Mouse (Mus musculus): ENCODE measurements around the gene Far2.

Gene Far2

GRCm38 (mm10) chr6:148046881-148047649, at the start of gene Far2:
Gene Far2 (plus strand): TSS chr6:148047259.
- no peak for DNase-seq (ENCODE audit: low spot score)

DNA sequence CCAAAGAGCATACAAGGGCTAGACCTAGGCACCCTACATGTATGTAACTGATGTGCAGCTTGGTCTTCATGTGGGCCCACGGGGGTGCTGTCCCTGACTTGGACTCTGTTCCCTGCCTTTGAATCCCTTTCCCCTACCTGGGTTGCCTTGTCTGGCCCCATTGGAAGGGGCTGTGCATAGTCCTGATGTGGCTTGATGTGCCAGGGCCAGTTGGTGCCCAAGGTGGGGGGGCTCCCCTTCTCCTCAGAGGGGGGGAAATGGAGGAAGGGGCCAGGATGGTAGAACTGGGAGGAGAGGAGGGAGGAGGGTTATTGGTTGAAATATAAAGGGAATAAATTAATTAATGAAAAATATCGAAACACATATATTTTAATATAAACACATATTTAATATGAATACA, 46.6 kb upstream of the Far2 start:
- DNase-seq (ENCODE audit: low spot score) = no peak

GRCm38 (mm10) chr6:148001071-148001470, 46.0 kb upstream of the Far2 start:
- no peak for DNase-seq (ENCODE audit: low spot score)

DNA sequence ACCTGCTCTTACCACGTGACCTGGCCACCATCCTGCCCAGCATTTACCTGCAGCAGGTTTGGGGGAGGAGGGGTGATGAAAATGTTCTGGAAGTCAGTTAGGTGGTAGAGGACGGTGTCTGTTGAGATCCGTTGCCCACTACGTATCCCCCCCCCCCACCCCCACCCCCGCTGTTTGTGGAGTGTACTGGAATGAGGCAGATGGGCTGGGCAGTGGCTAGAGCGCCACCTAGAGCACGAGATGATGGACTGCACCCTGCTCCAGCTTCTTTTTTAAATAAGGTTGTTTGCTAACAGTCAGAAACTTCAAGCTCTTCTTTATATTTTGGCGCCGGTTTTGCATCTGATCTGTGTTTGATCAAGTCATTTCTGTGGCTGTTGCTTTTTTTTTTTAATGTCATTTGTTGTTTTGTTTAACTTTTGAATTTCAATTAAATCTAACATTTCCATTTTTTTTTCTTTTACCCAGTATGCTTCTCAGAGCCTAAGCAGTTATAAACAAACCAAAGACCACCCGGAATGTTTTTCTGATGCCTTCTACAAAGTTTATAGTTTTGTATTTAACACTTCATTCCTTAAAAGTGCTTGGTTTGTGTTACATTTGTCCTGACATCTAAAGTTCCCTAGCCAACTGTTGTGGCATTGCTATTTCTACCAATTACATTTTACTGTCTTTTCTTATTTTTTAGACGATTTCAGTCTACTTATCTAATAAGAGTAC, 40.8 kb upstream of the Far2 start:
- no peak for DNase-seq (ENCODE audit: low spot score)

- DNase-seq (ENCODE audit: low spot score) = no peak
Measured at GRCm38 (mm10) chr6:148040759-148041158, 6.3 kb upstream of the Far2 start.

DNA sequence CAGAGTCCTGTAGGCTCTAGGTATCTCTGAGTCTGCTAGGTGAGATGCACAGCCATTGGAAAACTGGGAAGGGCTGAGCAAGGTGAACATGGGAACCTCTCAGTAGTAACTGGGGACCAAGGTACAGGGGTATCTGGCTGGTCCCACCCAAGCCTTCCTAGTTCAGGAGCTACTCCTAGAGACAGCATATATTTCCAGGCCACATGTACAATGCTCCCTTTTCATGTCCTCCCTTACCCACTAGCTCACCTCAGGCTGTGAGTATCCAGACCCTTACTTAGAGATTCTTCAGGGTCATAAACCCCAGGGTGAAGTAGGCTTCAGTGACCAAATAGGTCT, 560 bp downstream of the Far2 start:
- no peak for DNase-seq (ENCODE audit: low spot score)

- no peak for DNase-seq (ENCODE audit: low spot score)
Measured at GRCm38 (mm10) chr6:148063131-148063530, 16.1 kb downstream of the Far2 start.

GRCm38 (mm10) chr6:148066267-148066666, 19.2 kb downstream of the Far2 start:
- no peak for DNase-seq (ENCODE audit: low spot score)

DNA sequence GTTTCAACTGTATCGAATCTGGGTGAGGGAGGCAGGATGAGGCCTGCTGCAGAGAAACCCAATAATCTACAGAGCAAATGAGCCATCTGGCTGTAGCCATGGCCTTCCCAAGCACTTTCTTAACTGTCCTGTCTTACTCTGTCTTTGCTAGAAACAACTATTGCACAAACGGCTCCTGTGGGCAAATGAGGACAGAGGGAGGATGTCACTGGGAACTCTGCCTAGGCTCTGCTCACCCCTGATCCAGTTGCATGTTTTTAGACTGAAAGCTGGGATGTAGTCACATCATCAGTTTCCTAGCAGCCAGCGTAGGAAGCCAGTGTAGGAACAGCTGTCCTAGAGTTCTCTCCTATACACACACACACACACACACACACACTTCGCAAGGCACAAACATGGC, 21.7 kb downstream of the Far2 start:
- no peak for DNase-seq (ENCODE audit: low spot score)

DNA sequence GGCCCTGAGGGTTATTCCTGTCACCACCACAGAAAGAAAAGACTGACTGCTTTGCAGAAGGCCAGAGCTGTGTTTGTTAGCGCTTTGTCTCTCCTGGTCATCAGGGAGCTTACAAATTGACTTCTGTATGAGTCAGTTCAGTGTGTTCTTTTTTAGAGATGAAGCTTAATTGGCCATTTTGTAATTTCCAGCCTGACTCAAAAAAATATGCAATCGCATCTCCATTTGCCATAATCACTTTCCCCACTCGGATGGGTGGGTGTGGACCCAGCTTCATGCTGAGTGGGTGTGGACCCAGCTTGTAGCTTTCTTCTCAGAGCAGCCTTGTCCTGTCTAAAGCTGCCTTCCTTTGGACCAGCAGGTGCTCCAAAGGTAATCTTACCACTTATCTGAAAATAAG, 26.5 kb downstream of the Far2 start:
- no peak for DNase-seq (ENCODE audit: low spot score)

DNA sequence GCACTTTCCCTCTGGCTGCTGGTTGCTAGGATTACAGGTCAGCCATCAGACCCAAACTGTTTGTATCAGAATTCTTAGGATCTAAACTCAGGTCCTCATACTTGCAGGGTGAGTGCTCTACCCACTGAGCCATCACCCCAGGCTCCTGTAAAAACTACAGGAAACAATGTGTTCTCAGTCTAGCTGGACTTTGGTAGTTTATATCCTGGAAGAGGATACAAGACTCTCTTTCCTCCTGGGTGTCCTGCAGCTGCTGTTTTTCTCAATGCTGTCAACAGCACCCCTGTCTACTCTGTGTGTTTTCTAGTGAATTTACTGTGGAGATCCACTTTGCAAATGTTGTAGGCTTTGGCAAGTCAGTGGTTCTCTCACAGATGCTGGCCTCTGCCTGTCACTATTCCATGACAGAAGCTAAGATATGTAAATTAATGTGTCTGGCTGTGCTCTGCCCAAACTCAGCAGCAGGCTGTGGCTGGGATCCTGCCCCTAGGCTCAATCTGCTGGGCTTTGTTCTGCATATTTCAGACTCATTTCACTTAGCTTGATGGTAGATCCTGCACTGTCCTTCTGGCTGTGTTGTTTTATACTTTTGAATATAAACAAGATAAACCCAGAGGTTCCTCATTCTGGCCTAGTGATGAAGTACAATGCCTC, 27.3 kb downstream of the Far2 start:
- no peak for DNase-seq (ENCODE audit: low spot score)

DNA sequence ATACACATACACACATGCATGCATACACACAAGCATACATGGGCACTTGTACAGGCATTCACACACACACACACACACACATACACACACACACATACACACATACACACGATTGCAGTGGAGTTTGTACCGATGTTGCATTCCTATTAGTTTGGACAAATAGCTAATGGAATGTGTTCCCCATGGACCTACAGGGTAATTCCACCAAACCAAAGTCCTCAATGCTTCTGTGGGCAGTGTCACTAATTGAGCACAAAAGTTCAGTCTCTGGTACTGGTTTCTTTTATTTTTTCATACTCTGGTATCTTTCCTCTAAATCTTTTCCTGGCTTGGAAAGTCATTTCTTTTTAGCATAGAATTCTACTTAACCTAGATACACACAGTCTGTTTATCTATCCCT, 36.8 kb downstream of the Far2 start:
- DNase-seq (ENCODE audit: low spot score) = no peak

DNA sequence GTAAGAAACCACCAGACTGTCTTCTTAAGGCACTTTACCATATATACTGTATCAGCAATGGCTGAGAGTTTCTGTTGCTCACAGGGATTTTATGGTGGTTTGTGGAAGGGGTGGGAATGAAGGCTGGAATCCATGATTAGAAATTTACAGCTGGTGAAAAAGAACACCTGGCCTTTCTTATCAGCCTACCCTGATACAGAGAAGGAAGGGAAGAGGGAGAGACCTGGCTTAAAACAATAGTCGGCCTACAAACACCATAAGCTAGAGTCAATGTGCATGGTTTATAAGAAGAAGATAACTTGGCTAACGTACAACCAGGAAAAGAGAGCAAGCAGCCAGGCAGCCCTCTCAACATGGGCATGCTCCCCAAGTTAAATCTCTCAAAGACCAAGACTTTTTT, 37.3 kb downstream of the Far2 start:
- no peak for DNase-seq (ENCODE audit: low spot score)

DNA sequence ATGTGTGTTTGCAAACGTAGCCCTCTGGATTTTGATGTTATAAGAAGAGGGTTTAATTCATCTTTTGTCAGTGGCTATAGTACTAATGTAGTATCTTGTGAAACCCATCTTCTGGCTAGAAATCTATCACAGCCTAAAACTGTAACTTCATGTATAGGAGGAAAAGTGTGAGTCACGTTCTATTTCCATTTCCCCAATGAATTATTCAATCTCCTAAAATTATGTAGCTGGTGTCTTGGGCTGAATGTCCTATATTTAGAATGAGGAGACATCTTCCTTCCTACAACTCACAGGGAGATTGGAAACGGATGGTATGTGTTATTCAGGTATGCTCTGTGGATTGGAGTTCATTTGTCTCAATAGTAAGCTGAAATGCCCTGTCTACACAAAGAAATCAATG, 50.0 kb downstream of the Far2 start:
- DNase-seq (ENCODE audit: low spot score) = no peak

DNA sequence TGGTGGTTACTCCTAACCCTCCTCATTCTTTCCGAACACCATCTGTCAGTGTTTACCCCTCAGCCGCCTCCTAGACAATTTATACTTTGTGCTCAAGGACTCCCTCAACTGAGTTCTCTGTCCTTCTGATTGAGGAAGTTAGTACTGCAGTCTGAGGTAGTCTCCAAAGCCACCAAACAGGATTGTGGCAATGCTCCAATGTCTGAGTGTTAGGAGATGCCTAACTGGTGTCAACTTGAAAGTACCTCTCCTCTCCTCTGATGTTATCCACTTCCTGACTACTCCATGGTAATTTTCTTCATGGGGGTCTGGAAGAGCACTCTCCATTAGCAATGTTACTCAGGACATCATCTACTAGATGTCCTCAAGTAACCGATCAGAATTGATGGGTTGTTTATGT, 54.9 kb downstream of the Far2 start:
- DNase-seq (ENCODE audit: low spot score) = no peak

DNA sequence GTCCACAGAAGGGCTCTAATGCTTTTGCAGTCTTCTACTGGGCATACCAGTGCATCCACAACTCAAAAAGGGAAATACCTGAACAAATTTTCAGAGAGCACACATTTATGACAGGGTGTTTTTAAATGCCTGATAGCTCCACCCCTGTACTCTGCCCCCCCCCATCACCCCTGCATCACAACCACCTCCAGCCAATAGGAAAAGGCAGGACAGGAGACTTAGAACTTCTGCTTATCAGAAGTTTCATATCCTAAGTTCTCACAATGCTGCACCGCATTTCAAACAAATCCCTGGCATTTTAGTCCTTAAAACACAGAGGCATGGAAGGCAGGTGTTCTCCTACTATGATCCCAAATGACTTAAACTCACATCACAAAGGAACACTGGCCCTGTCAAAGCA, 55.4 kb downstream of the Far2 start:
- no peak for DNase-seq (ENCODE audit: low spot score)

GRCm38 (mm10) chr6:148104212-148104611, 57.2 kb downstream of the Far2 start:
- DNase-seq (ENCODE audit: low spot score) = no peak

GRCm38 (mm10) chr6:148105722-148106268, 58.7 kb downstream of the Far2 start:
- DNase-seq (ENCODE audit: low spot score) = no peak

DNA sequence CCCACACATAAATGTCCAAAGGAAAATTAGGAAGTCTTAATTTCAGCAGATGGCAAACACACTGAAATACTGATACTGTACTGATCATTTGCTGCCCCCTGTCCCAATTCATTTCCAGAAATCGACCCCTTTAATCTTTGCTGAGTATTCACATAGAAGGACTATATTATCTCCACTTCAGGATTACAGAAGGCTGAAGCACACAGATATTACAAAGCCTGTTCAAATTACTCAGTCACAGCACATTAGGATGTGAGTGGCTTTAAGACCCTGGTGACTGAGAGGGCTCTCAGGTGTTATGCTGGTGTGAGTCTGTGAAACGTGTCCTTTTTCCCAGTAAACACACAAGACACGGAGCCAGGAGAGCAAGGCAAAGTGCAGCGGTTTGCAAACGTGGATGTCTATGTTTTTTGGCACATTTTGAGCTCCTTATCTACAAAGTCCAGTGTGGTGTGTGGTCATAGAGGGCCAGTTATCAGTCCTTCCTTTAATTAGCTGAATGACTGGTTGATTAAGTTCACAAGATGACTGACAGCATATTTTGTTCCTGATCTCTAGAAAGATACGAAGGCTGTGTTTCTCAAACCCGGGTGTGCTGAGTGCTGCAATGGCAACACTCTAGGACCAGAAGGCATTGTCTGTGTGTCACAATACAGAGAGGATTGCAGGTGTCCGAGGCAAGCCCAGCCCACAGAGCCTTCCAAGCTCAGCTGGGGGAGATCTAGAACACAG, 61.8 kb downstream of the Far2 start:
- DNase-seq (ENCODE audit: low spot score) = no peak

DNA sequence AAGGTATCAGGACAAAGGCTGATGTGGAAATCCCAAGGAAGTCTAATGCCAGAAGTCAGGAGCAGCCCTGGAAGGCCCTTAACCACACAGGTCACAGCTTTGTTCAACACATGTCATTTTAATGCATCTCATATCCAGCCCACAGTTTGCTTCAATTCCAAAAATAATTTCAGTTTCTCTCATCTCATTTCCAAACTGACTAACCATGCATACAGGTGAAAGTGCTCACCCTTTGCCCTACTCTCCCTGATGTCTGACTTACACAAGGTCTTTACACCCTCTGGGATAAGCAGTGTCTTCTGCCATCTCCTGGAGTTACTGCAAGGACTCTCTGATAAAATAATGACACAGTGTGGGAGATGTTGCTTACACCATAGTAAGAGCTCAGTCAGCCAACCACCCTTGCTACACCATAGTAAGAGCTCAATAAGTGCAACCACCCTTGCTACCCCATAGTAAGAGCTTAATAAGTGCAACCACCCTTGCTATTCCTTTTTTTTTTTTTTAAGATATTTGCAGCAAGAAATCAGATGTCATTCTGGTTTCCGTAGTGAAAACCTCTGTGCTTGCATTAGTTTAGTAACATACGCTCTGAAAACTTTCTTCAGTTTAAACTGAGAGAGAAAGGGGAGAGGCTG, 64.1 kb downstream of the Far2 start:
- no peak for DNase-seq (ENCODE audit: low spot score)

DNA sequence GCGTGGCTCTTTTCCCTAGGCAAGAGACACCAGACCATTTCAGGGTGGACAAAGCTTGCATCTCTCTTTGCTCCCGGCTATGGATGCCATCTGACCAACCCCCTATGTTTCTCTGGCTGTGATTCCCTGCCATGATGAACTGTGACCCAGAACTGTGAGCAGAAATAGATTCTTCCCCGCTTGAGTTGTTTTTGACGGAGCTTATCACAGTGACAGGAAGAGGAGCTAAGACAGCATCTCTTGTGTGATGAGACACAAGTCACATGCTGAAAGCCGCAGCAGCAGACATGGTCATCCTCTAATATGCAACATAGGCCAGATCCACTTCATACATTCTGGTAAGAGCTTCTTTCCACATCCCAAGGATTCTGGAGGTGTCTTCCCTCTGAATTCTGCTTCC, 69.3 kb downstream of the Far2 start:
- DNase-seq (ENCODE audit: low spot score) = no peak

- DNase-seq (ENCODE audit: low spot score) = no peak
Measured at GRCm38 (mm10) chr6:148116907-148117306, 69.8 kb downstream of the Far2 start.

Measured in MN1 (cell line).